Mouse (Mus musculus): ENCODE results near the gene Wdr95. TPM values are rescaled to one million over a fixed set of nuclear protein-coding genes. Genes with fewer than 3 reads are reported as not detected.

Wdr95 gene
- polyA plus RNA-seq, 1 experiment from 2014 or later: not detected

GRCm38 (mm10) chr5:149659414-149659780, 130.9 kb downstream of the Wdr95 start:
- H3K4me2 ChIP-seq (ENCODE audit: low read depth, severe bottlenecking): no peak overlapping the region
- H3K27me3 ChIP-seq (ENCODE audit: control insufficient read depth, insufficient read depth, low read length): no peaks in the 10 kb centered on the region
- WGBS: 70% methylated on average over 9 of the region's 9 CpGs
- H3K27ac ChIP-seq (replicated peaks; ENCODE audit: low read depth, low read length): no peak overlapping the region
- H3K9me3 ChIP-seq (ENCODE audit: control insufficient read depth, low read length): no peaks in the 10 kb centered on the region
- no peak overlapping the region for H3K9ac ChIP-seq (ENCODE audit: low read length)
- ATAC-seq (ENCODE audit: insufficient number of reproducible peaks, low FRiP score, low TSS enrichment, low read depth) (no peak), DNase-seq (ENCODE audit: low spot score) (no peak)
- H3K4me3 ChIP-seq (ENCODE audit: low read depth, low read length): no peak overlapping the region
- no peaks in the 10 kb centered on the region for H3K4me1 ChIP-seq (ENCODE audit: control insufficient read depth, insufficient read depth, low read length)
- H3K36me3 ChIP-seq (ENCODE audit: control insufficient read depth, insufficient read depth, low read length): no peaks in the 10 kb centered on the region

- WGBS: 85% methylated on average over 6 of the region's 6 CpGs
- Histone ChIP-seq H3K9me3 (ENCODE audit: control insufficient read depth, low read length) (no peaks in the 10 kb centered on the region), H3K4me1 (ENCODE audit: control insufficient read depth, insufficient read depth, low read length) (no peaks in the 10 kb centered on the region), H3K27ac (replicated peaks; ENCODE audit: low read depth, low read length) (no peak overlapping the region), H3K27me3 (ENCODE audit: control insufficient read depth, insufficient read depth, low read length) (no peaks in the 10 kb centered on the region), H3K4me2 (ENCODE audit: low read depth, severe bottlenecking) (no peak overlapping the region), H3K4me3 (ENCODE audit: low read depth, low read length) (no peak overlapping the region), H3K9ac (ENCODE audit: low read length) (no peak overlapping the region), H3K36me3 (ENCODE audit: control insufficient read depth, insufficient read depth, low read length) (no peaks in the 10 kb centered on the region)
- ATAC-seq (ENCODE audit: insufficient number of reproducible peaks, low FRiP score, low TSS enrichment, low read depth): no peak
- DNase-seq (ENCODE audit: low spot score): no peak
These were observed 132.9 kb downstream of the Wdr95 start for GRCm38 (mm10) chr5:149661428-149661827.

Other genes starting within 250 kb of the Wdr95 start
- gene Medag, start 116.9 kb upstream of the Wdr95 start, polyA plus RNA-seq (2014; fragmentation: Nextera tagmentation; extraction: Ambion mirVana): 0.32 and 0.50 TPM in 2 replicates
- gene Tex26, start 89.0 kb upstream of the Wdr95 start, polyA plus RNA-seq (2014; fragmentation: Nextera tagmentation; extraction: Ambion mirVana): 0.15 and 0.23 TPM in 2 replicates
- gene Hsph1, start 107.7 kb downstream of the Wdr95 start, polyA plus RNA-seq (2014; fragmentation: Nextera tagmentation; extraction: Ambion mirVana): 126 and 150 TPM in 2 replicates
- gene B3glct, start 149.6 kb downstream of the Wdr95 start, polyA plus RNA-seq (2014; fragmentation: Nextera tagmentation; extraction: Ambion mirVana): 22.4 and 23.0 TPM in 2 replicates

Measured in limb, embryonic 11.5 days (tissue).